Mouse (Mus musculus) adrenal gland, postnatal 14 days (tissue): Measurements from ENCODE around the gene Gm11011. TPM values are rescaled to one million over a fixed set of nuclear protein-coding genes. Genes with fewer than 3 reads are reported as not detected.
"Not testable (repeated sequence)": the region's sequence is repeated elsewhere in the genome, so short reads cannot be mapped to it uniquely, and the experiment has no call there.

ENCODE experiments used
- DNase-seq: peaks from one replicate; pipeline ENCODE4 v3.0.0; 2021; ENCODE audit warnings: mixed read lengths
- long read RNA-seq, 2 experiments: library from polyadenylated mRNA; stranded (forward); transcript quantifications; one replicate each; pipeline ENCODE4 v2.0.0; 2021
- total RNA-seq: library from RNA; stranded (reverse); gene quantifications from 2 replicates; pipeline ENCODE4 v1.2.3, GENCODE M21; 2021

Gm11011 gene
- not detected in 2 replicates for total RNA-seq
- long read RNA-seq, experiment 1, result 0 reads
- long read RNA-seq, experiment 2, result 0 reads

DNA sequence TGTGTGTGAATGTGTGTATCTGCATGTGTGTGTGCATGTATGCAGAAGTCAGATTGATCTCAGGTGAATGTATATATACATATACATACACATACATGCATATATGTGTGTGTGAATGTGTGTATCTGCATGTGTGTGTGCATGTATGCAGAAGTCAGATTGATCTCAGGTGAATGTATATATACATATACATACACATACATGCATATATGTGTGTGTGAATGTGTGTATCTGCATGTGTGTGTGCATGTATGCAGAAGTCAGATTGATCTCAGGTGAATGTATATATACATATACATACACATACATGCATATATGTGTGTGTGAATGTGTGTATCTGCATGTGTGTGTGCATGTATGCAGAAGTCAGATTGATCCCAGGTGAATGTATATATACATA lies at the start of gene Gm11011:
TSS of gene Gm11011 (minus strand) at position 101 of the 400 bp plus-strand sequence.
- not testable (repeated sequence) for DNase-seq

DNA sequence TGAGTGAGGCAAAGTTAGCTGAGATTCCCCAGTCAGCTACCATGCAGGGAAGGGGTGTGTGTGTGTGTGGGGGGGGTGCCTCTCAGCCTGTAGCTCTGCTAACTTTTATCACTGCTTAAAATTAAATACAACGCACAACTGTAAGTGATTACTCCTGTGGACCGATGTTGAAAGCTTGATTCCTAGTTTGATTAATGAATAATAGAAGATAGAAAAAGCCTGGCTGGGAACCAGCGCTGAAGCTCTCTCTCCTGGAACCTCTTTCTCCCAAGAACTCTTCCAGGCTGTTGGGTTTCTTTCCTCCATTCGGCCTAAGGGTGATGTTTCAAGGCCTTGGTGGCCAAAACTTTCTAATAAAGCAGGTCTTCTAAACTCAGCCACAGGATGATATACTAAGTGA lies 48.9 kb upstream of the Gm11011 start:
- DNase-seq, result no peak

GRCm38 (mm10) chr2:169635428-169635827 lies 47.9 kb upstream of the Gm11011 start:
- peak; percentile 26 for DNase-seq

GRCm38 (mm10) chr2:169634619-169635382 lies 47.3 kb upstream of the Gm11011 start:
- DNase-seq, result no peak

- DNase-seq, result peak; percentile 58
Observed at GRCm38 (mm10) chr2:169633491-169634289, 46.1 kb upstream of the Gm11011 start.

GRCm38 (mm10) chr2:169632338-169633151 lies 45.0 kb upstream of the Gm11011 start, which contains the start of gene Tshz2:
Gene Tshz2 (plus strand): TSS chr2:169633013.
- peak; percentile 77 for DNase-seq

DNA sequence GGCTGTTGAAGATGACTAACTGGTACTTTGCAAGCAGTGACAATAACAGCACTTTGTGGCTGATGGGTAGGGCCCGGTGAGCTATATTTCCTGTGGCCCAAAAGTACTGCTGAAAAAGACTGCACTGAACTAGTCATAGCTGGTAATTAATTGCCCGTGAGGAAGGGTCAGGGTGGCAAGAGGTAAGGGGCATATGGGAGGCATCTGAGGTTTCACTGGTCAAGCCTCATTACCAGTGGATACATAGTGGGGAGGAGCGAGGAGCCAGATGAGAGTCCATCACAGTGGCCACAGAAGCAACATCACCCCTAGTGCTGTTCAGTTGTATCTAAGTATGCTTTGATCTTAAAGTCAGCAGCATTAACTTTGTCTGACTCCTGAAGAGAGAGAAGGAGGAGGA lies 42.5 kb upstream of the Gm11011 start:
- no peak for DNase-seq

DNA sequence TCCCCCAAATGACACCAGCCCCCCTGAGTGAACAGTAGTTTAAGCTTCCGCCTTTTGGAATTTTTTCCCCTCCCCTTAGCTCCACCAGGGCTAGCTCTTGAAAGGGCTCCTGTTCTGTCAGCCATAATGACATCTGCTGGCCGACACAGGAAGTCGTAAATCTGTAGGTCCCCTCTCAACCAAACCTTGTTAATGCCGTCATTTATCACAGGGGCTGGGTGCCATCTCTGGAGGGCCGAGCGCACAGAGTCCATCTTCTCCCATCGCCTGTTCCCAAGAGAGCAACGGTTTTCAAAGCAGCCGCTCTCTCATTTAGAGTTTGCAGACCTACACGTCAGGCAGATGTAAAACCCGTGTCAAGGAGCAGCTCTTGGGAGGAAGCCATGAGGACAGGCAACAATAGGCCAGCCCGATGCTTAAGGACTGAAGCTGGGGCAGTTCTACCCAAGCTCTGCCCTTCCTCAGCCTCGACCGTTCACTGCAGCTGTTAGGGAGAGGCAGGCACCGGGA lies 33.7 kb upstream of the Gm11011 start:
- peak; percentile 49 for DNase-seq

DNA sequence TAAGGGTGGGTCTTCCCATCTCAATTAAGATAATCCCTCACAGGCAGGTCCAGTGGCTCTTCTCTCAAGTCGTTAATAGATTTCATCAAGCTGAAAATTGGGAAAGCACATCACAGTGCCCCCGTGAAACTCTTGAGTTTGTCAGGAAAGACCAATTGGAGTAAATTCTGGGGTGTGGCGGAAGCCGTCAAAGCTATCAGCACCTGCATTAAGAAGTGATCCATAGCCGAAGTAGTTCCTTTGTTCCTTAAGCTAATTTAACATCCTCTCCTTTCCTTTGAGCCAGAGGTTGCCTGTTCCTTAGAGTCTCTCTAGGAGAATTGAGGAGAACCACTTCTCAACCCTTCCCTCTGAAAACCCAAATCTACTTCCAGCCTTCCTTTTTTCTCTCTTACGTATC lies 28.5 kb upstream of the Gm11011 start:
- DNase-seq, result no peak

- peak; percentile 16 for DNase-seq
Observed at GRCm38 (mm10) chr2:169614683-169615082, 27.1 kb upstream of the Gm11011 start.

GRCm38 (mm10) chr2:169611557-169611956 lies 24.0 kb upstream of the Gm11011 start:
- DNase-seq, result no peak

- DNase-seq, result no peak
Observed at GRCm38 (mm10) chr2:169610882-169611281, 23.3 kb upstream of the Gm11011 start.

DNA sequence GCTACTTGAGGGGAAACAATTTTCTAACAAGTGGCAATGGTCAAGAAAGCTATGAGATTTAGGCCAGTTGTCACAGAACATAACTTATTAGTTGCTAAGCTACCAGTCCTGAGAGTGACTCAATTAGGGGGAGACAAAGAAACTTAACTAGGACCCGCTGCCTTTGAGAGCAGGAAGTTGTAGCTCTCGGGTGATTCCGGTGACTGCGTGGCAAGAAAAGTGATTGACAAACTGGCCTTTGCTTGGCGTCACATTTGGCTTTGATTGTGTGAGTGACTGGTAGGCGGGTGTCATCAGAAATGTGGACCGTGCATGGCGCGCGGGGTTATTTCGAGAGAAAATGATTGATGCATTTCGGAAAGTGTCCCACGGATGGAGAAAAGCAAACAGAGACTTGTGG lies 22.4 kb upstream of the Gm11011 start:
- no peak for DNase-seq

DNA sequence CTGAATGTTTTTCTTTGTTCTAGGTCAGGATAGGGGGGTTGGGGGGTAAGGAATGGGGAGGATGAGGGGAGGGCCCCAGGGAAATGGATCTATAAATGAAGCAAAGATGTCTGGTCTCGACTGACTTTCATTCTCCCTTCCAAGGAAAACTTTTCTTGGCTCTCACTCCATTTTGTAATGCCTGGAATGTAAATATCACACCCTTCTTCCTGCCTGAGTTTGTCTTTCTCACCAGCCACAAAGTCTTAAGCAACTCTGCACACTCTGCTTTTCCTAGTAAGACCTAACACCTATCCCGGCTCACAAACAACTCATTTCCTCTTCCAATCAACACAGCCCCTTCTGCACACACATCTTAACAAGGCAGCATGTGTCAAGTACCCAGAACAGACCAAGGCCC lies 20.2 kb upstream of the Gm11011 start:
- no peak for DNase-seq

DNA sequence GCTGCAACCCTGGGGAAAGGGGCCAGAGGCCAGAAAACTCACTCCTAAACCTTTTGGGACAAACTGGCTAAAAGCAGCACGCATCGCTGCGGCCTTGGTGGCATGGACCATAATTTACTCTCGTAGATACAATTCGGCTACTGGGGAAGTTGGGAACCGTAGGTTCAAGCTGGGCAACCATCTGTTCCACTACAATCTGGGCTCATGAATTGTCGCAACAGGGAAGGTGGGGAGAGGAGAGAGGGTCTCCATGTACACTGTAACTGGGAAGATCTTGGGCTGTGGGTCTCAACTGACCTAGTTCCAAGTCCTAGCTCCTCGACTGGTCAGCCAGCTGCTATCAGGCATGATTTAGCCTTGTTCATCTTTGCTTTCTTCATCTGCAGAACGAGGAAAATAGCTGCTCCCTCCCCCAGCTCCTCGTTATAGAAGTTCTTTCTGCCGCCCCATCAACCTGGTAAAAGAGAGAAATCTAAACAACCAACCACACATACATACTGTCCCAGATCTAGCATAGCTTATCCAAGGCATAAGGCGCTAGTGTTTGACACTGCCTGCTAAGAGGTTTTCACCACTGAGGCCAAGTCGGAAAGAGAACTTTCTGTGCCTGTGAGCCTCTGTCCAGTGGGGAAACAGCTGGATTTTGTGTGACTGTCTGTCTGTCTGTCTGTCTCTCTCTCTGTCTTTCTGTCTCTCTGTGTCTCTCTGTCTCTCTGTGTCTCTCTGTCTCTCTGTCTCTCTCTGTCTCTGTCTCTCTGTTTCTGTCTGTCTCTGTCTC lies 19.5 kb upstream of the Gm11011 start:
- DNase-seq, result no peak

DNA sequence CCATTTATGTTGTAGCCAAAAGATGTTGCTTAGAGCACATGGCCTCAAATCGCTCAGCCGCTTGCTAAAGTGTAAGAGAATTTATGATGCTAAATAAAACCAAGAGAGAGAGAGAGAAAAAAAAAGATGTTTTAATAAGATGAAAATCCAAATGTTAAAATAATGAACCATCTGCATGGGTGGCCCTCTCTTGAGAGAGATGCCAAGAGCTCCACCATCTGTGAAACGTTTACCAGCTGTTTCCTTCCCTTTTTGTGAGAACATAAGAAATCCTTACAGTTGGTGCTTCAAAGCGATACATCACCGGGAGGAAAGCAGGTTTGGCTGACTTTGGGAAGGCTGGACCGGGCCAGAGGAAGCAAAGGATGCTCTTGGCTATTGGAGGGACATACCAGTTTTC lies 12.6 kb upstream of the Gm11011 start:
- no peak for DNase-seq

DNA sequence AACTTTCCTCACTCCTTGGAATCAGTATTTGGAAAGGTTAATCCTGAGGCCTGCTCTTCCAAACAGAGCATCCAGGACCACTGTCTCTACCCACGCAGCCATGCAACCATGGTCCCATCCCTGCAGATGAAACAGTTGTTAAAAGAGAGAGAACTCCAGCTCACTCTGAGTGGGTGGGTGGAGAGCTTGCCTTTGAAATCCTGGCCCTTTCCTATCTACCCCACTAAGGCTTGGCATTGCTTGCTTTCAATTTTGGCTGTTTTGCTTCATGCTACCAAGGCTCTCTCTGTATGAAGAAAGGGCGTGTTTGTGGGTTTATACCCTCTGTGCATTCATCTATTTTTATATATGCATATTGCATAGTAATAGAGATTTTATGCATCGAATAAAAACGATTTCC lies 12.0 kb upstream of the Gm11011 start:
- no peak for DNase-seq

DNA sequence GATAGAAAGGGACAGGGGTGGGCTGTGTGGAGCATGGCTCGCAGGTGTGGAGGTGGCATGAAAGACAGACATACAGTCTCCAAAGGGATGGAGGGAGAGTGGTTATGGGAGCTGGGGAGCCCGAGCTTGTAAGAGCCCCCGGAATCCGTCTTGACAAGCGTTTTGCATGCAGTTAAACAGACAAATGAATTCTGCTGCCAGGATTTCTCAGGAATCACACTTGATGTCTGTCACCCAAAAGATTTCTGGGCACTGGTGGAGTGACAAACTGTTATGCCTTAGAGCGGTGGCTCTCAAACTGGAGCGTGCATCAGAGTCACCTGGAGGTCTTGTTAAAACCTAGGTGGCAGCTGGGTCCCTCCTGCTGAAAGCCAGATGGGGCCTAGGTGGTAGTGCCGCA lies 10.4 kb upstream of the Gm11011 start:
- DNase-seq, result no peak

DNA sequence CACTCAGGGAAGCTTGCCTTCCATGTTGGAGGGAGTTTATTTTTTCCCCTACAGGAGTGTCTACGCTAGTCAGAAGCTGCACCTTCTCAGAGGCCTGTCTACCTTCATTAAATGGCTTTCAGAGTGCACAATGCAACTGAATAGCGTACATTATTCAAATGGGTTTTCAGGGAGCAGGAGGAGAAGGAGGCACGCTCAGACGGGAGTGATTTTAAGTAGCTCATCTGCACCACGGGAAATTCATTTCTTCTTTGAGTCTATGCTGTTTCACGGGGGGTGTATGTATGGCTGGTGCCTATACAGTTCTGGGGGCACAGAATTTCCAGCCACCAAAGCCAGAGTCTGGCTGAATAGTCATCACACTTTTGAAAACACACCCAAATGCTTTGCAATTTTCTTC lies 9.8 kb upstream of the Gm11011 start:
- no peak for DNase-seq

GRCm38 (mm10) chr2:169593742-169594141 lies 6.2 kb upstream of the Gm11011 start:
- DNase-seq, result no peak

DNA sequence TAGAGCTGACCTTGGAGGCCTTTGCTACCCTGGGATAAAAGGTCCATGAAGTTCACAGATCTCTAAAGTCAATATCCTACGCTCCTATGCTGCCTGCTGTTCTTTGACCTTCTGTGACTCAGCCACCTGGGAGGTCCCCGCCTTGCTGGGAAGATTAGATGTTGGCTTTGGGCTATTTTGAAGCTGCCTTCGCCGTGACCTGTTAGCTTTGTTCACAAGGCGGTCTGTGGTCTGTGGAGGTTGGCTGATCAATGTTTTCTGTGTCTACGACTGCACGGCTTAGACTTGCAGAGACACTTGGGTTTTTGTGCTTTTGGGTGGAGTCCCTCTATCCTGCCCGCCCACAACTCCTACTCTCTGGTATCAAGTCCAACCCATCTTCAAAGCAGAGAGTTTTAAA lies 2.9 kb upstream of the Gm11011 start:
- DNase-seq, result no peak

- DNase-seq, result no peak
Observed at GRCm38 (mm10) chr2:169589697-169590096, 2.2 kb upstream of the Gm11011 start.
